Mouse (Mus musculus): Measurements from ENCODE around the gene Irf2bp2. TPM values are rescaled to one million over a fixed set of nuclear protein-coding genes. Genes with fewer than 3 reads are reported as not detected.
A peak's percentile ranks its signal among the peaks of the same experiment; 100 is the strongest.

Gene Irf2bp2
- polyA plus RNA-seq, 1 experiment from 2014 or later = 12.1 TPM

GRCm38 (mm10) chr8:126573079-126573694 lies 20.6 kb downstream of the Irf2bp2 start:
- no peak overlapping the region for H3K4me3 ChIP-seq (ENCODE audit: low read length)
- no peaks in the 10 kb centered on the region for H3K27me3 ChIP-seq (ENCODE audit: insufficient read depth, low read length)
- H3K9ac ChIP-seq (replicated peaks; ENCODE audit: low read length) = no peak overlapping the region
- H3K4me1 ChIP-seq (ENCODE audit: insufficient read depth, low read length) = peaks cover 5% of the 10 kb centered on the region; the same call in 1 of the 2 replicates
- no peaks in the 10 kb centered on the region for H3K36me3 ChIP-seq (ENCODE audit: insufficient read depth, low read length)
- no peak overlapping the region for H3K4me2 ChIP-seq (replicated peaks; ENCODE audit: low read depth, low read length)
- no peaks in the 10 kb centered on the region for H3K9me3 ChIP-seq (ENCODE audit: low read length)
- ATAC-seq (ENCODE audit: low FRiP score, low TSS enrichment) = no peak
- no peak overlapping the region for H3K27ac ChIP-seq (ENCODE audit: low read length)
- WGBS = 89% methylated on average over 6 of the region's 6 CpGs

- H3K4me3 ChIP-seq (ENCODE audit: low read length) = no peak overlapping the region
- H3K9me3 ChIP-seq (ENCODE audit: low read length) = no peaks in the 10 kb centered on the region
- H3K4me2 ChIP-seq (replicated peaks; ENCODE audit: low read depth, low read length) = no peak overlapping the region
- H3K36me3 ChIP-seq (ENCODE audit: insufficient read depth, low read length) = no peaks in the 10 kb centered on the region
- no peak overlapping the region for H3K27ac ChIP-seq (ENCODE audit: low read length)
- no peaks in the 10 kb centered on the region for H3K27me3 ChIP-seq (ENCODE audit: insufficient read depth, low read length)
- peaks cover 25% of the 10 kb centered on the region for H3K4me1 ChIP-seq (ENCODE audit: insufficient read depth, low read length)
- no peak overlapping the region for H3K9ac ChIP-seq (replicated peaks; ENCODE audit: low read length)
- 0 out of 2 replicates have a peak, but pooled peaks have one; percentile 13 for ATAC-seq (ENCODE audit: low FRiP score, low TSS enrichment)
- WGBS = 74% methylated on average over 15 of the region's 15 CpGs
Observed at GRCm38 (mm10) chr8:126571065-126571660, 22.6 kb downstream of the Irf2bp2 start.

- Histone ChIP-seq H3K4me3 (ENCODE audit: low read length) (no peak overlapping the region), H3K4me2 (replicated peaks; ENCODE audit: low read depth, low read length) (no peak overlapping the region), H3K27ac (ENCODE audit: low read length) (no peak overlapping the region), H3K4me1 (ENCODE audit: insufficient read depth, low read length) (peaks cover 29% of the 10 kb centered on the region), H3K9ac (replicated peaks; ENCODE audit: low read length) (no peak overlapping the region), H3K9me3 (ENCODE audit: low read length) (no peaks in the 10 kb centered on the region), H3K36me3 (ENCODE audit: insufficient read depth, low read length) (no peaks in the 10 kb centered on the region), H3K27me3 (ENCODE audit: insufficient read depth, low read length) (no peaks in the 10 kb centered on the region)
- WGBS = 63% methylated on average over 9 of the region's 9 CpGs
- ATAC-seq (ENCODE audit: low FRiP score, low TSS enrichment) = no peak
Observed at GRCm38 (mm10) chr8:126570521-126571040, 23.2 kb downstream of the Irf2bp2 start.

- Histone ChIP-seq H3K9me3 (ENCODE audit: low read length) (no peaks in the 10 kb centered on the region), H3K36me3 (ENCODE audit: insufficient read depth, low read length) (no peaks in the 10 kb centered on the region), H3K4me2 (replicated peaks; ENCODE audit: low read depth, low read length) (no peak overlapping the region), H3K9ac (replicated peaks; ENCODE audit: low read length) (no peak overlapping the region), H3K27me3 (ENCODE audit: insufficient read depth, low read length) (no peaks in the 10 kb centered on the region), H3K4me3 (ENCODE audit: low read length) (no peak overlapping the region), H3K27ac (ENCODE audit: low read length) (no peak overlapping the region), H3K4me1 (ENCODE audit: insufficient read depth, low read length) (peaks cover 29% of the 10 kb centered on the region)
- 77% methylated on average over 3 of the region's 3 CpGs for WGBS
- no peak for ATAC-seq (ENCODE audit: low FRiP score, low TSS enrichment)
Observed at GRCm38 (mm10) chr8:126570046-126570445, 23.7 kb downstream of the Irf2bp2 start.

- Histone ChIP-seq H3K27me3 (ENCODE audit: insufficient read depth, low read length) (no peaks in the 10 kb centered on the region), H3K4me2 (replicated peaks; ENCODE audit: low read depth, low read length) (no peak overlapping the region), H3K27ac (ENCODE audit: low read length) (no peak overlapping the region), H3K4me3 (ENCODE audit: low read length) (no peak overlapping the region), H3K9ac (replicated peaks; ENCODE audit: low read length) (no peak overlapping the region), H3K9me3 (ENCODE audit: low read length) (no peaks in the 10 kb centered on the region), H3K4me1 (ENCODE audit: insufficient read depth, low read length) (peaks cover 29% of the 10 kb centered on the region), H3K36me3 (ENCODE audit: insufficient read depth, low read length) (no peaks in the 10 kb centered on the region)
- no peak for ATAC-seq (ENCODE audit: low FRiP score, low TSS enrichment)
- 88% methylated on average over 1 of the region's 1 CpGs for WGBS
Observed at GRCm38 (mm10) chr8:126569638-126570037, 24.1 kb downstream of the Irf2bp2 start.

GRCm38 (mm10) chr8:126567674-126568073 lies 26.1 kb downstream of the Irf2bp2 start:
- no peaks in the 10 kb centered on the region for H3K9me3 ChIP-seq (ENCODE audit: low read length)
- no peak overlapping the region for H3K4me2 ChIP-seq (replicated peaks; ENCODE audit: low read depth, low read length)
- peaks cover 29% of the 10 kb centered on the region for H3K4me1 ChIP-seq (ENCODE audit: insufficient read depth, low read length)
- H3K36me3 ChIP-seq (ENCODE audit: insufficient read depth, low read length) = no peaks in the 10 kb centered on the region
- no peak for ATAC-seq (ENCODE audit: low FRiP score, low TSS enrichment)
- peak overlapping the region; percentile 85 for H3K27ac ChIP-seq (ENCODE audit: low read length)
- H3K9ac ChIP-seq (replicated peaks; ENCODE audit: low read length) = 0 out of 2 replicates have a peak overlapping the region, but pooled peaks have one; percentile 2
- 56% methylated on average over 2 of the region's 2 CpGs for WGBS
- H3K27me3 ChIP-seq (ENCODE audit: insufficient read depth, low read length) = no peaks in the 10 kb centered on the region
- H3K4me3 ChIP-seq (ENCODE audit: low read length) = no peak overlapping the region

- peak overlapping the region; percentile 17; the same call in 1 of the 2 replicates for H3K4me2 ChIP-seq (replicated peaks; ENCODE audit: low read depth, low read length)
- WGBS = 9% methylated on average over 14 of the region's 14 CpGs
Observed at GRCm38 (mm10) chr8:126566446-126567062, 27.2 kb downstream of the Irf2bp2 start.

GRCm38 (mm10) chr8:126565954-126566445 lies 27.8 kb downstream of the Irf2bp2 start:
- no peak overlapping the region; the same call in 1 of the 2 replicates for H3K9ac ChIP-seq (replicated peaks; ENCODE audit: low read length)
- ATAC-seq (ENCODE audit: low FRiP score, low TSS enrichment) = no peak; the same call in 1 of the 2 replicates
- H3K4me2 ChIP-seq (replicated peaks; ENCODE audit: low read depth, low read length) = no peak overlapping the region
- H3K36me3 ChIP-seq (ENCODE audit: insufficient read depth, low read length) = no peaks in the 10 kb centered on the region
- no peaks in the 10 kb centered on the region for H3K9me3 ChIP-seq (ENCODE audit: low read length)
- no peak overlapping the region for H3K4me3 ChIP-seq (ENCODE audit: low read length)
- no peaks in the 10 kb centered on the region for H3K27me3 ChIP-seq (ENCODE audit: insufficient read depth, low read length)
- H3K4me1 ChIP-seq (ENCODE audit: insufficient read depth, low read length) = peaks cover 28% of the 10 kb centered on the region
- peak overlapping the region; percentile 85 for H3K27ac ChIP-seq (ENCODE audit: low read length)
- WGBS = 30% methylated on average over 6 of the region's 6 CpGs

More at GRCm38 (mm10) chr8:126566446-126567062, 27.2 kb downstream of the Irf2bp2 start:
- Histone ChIP-seq H3K4me1 (ENCODE audit: insufficient read depth, low read length) (peaks cover 29% of the 10 kb centered on the region), H3K27ac (ENCODE audit: low read length) (peak overlapping the region; percentile 85), H3K9ac (replicated peaks; ENCODE audit: low read length) (peak overlapping the region; percentile 54), H3K36me3 (ENCODE audit: insufficient read depth, low read length) (no peaks in the 10 kb centered on the region), H3K4me3 (ENCODE audit: low read length) (no peak overlapping the region), H3K9me3 (ENCODE audit: low read length) (no peaks in the 10 kb centered on the region), H3K27me3 (ENCODE audit: insufficient read depth, low read length) (no peaks in the 10 kb centered on the region)
- peak; percentile 42 for ATAC-seq (ENCODE audit: low FRiP score, low TSS enrichment)

GRCm38 (mm10) chr8:126565231-126565781 lies 28.5 kb downstream of the Irf2bp2 start:
- Histone ChIP-seq H3K27ac (ENCODE audit: low read length) (no peak overlapping the region), H3K9ac (replicated peaks; ENCODE audit: low read length) (no peak overlapping the region)
- WGBS = 79% methylated on average over 6 of the region's 6 CpGs

More at GRCm38 (mm10) chr8:126565231-126565781, 28.5 kb downstream of the Irf2bp2 start:
- Histone ChIP-seq H3K4me2 (replicated peaks; ENCODE audit: low read depth, low read length) (no peak overlapping the region), H3K27me3 (ENCODE audit: insufficient read depth, low read length) (no peaks in the 10 kb centered on the region), H3K4me1 (ENCODE audit: insufficient read depth, low read length) (peaks cover 24% of the 10 kb centered on the region), H3K9me3 (ENCODE audit: low read length) (no peaks in the 10 kb centered on the region), H3K4me3 (ENCODE audit: low read length) (no peak overlapping the region), H3K36me3 (ENCODE audit: insufficient read depth, low read length) (no peaks in the 10 kb centered on the region)
- no peak; the same call in 1 of the 2 replicates for ATAC-seq (ENCODE audit: low FRiP score, low TSS enrichment)

Measured in kidney, embryonic 16.5 days (tissue).